Mouse (Mus musculus) myocyte (in vitro differentiated cells): ENCODE data around the gene Shisa9. TPM values are rescaled to one million over a fixed set of nuclear protein-coding genes. Genes with fewer than 3 reads are reported as not detected.

Experiments
- H3K27me3 ChIP-seq: one replicate; pipeline ENCODE4 v1.6.1; 2011; ENCODE audit not compliant: control insufficient read depth, insufficient read depth, insufficient read length
- H3K36me3 ChIP-seq: one replicate; pipeline ENCODE4 v1.6.1; 2011; ENCODE audit not compliant: control insufficient read depth, insufficient read depth
- H3K4me2 ChIP-seq: one replicate; pipeline ENCODE4 v1.6.1; 2011; ENCODE audit warnings: low read depth, control low read depth
- H3K4me3 ChIP-seq: one replicate; pipeline ENCODE4 v1.5.1; 2011; ENCODE audit warnings: mild to moderate bottlenecking, control low read depth, moderate library complexity
- H3K79me2 ChIP-seq: one replicate; pipeline ENCODE4 v1.6.1; 2011; ENCODE audit not compliant: control insufficient read depth, insufficient read depth
- H3ac ChIP-seq: one replicate; pipeline ENCODE4 v1.6.1; 2011; ENCODE audit not compliant: control insufficient read depth, insufficient read length
- CEBPB ChIP-seq: IDR thresholded peaks from 2 replicates; pipeline ENCODE4 v1.6.1; 2011; ENCODE audit warnings: mild to moderate bottlenecking, moderate library complexity; ENCODE audit not compliant: poor library complexity, insufficient read depth, severe bottlenecking
- E2F4 ChIP-seq: IDR thresholded peaks from one replicate; pipeline ENCODE4 v1.6.1; 2011; ENCODE audit warnings: mild to moderate bottlenecking, control low read depth, moderate library complexity; ENCODE audit not compliant: insufficient read depth
- MAX ChIP-seq: IDR thresholded peaks from one replicate; pipeline ENCODE4 v1.6.1; 2011; ENCODE audit warnings: low read depth, mild to moderate bottlenecking, control low read depth
- MYOD1 ChIP-seq, 3 experiments: IDR thresholded peaks; one replicate each; pipeline ENCODE4 v1.6.1; 2011; ENCODE audit warnings: control low read depth in 2 of 3, low read depth in 2 of 3, mild to moderate bottlenecking in 2 of 3, moderate library complexity in 1 of 3; ENCODE audit not compliant: insufficient read length in 2 of 3, control insufficient read depth in 1 of 3
- MYOG ChIP-seq, 3 experiments: IDR thresholded peaks; one replicate each; pipeline ENCODE4 v1.6.1; 2011; ENCODE audit warnings: control low read depth in 2 of 3, low read depth in 2 of 3, mild to moderate bottlenecking in 2 of 3; ENCODE audit not compliant: insufficient read length in 2 of 3, control insufficient read depth in 1 of 3, insufficient read depth in 1 of 3
- POLR2A ChIP-seq: IDR thresholded peaks from one replicate; pipeline ENCODE4 v1.6.1; 2011; ENCODE audit warnings: low read depth, mild to moderate bottlenecking, control low read depth, moderate library complexity; ENCODE audit not compliant: insufficient read length
- POLR2AphosphoS2 ChIP-seq: IDR thresholded peaks from one replicate; pipeline ENCODE4 v1.6.1; 2011; ENCODE audit warnings: low read depth, control low read depth; ENCODE audit not compliant: insufficient read length
- REST ChIP-seq: IDR thresholded peaks from one replicate; pipeline ENCODE4 v1.6.1; 2011; ENCODE audit warnings: mild to moderate bottlenecking, control low read depth, moderate library complexity; ENCODE audit not compliant: insufficient read depth, insufficient read length
- SRF ChIP-seq: IDR thresholded peaks from one replicate; pipeline ENCODE4 v1.6.1; 2011; ENCODE audit warnings: low read depth; ENCODE audit not compliant: control insufficient read depth, insufficient read length
- TCF12 ChIP-seq: IDR thresholded peaks from one replicate; pipeline ENCODE4 v1.6.1; 2011; ENCODE audit warnings: mild to moderate bottlenecking, control low read depth; ENCODE audit not compliant: poor library complexity, insufficient read depth, severe bottlenecking
- TCF3 ChIP-seq: IDR thresholded peaks from one replicate; pipeline ENCODE4 v1.6.1; 2011; ENCODE audit warnings: low read depth, control low read depth; ENCODE audit not compliant: insufficient read length
- USF1 ChIP-seq: IDR thresholded peaks from one replicate; pipeline ENCODE4 v1.6.1; 2011; ENCODE audit warnings: low read depth, mild to moderate bottlenecking, control low read depth, moderate library complexity
- polyA plus RNA-seq: library from polyadenylated mRNA; unstranded; fragments of >200 nt; fragmentation: generic; extraction: Trizol; gene quantifications from one replicate; pipeline ENCODE4 v1.2.1, GENCODE M21; 2012; ENCODE audit warnings: missing spikeins

Shisa9 gene
- polyA plus RNA-seq, 1 experiment: not detected

- no peak for TF ChIP-seq MYOD1 (IDR thresholded peaks at IDR 0.05; ENCODE audit: control insufficient read depth in 1 of 3, insufficient read length in 2 of 3, low read depth in 2 of 3)
- Histone ChIP-seq H3K4me3 (no peak overlapping the region), H3K27me3 (no peaks in the 10 kb centered on the region), H3K79me2 (no peaks in the 10 kb centered on the region), H3ac (no peak overlapping the region), H3K4me2 (no peak overlapping the region), H3K36me3 (no peaks in the 10 kb centered on the region)
Observed at GRCm38 (mm10) chr16:12218151-12218532, 234.2 kb downstream of the Shisa9 start.

DNA sequence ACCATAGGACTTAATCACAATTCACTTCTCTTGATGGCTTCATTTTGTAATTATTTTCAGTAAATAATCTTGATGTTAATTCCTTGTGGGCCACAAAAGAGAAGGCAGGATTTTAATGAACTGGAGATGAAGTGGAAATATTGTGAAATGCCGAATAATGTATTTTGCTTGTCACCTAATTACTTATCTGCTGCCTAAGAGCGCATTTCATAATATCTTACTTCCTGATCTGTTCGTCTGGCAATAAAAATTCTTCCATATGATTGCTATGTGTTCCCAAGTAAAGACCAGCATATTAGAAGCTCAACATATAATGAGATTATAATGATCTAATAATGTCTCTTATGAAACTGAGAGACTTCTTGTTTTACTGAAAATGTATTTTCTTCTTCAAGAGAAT, 235.9 kb downstream of the Shisa9 start:
- Histone ChIP-seq H3K36me3 (no peaks in the 10 kb centered on the region), H3K79me2 (no peaks in the 10 kb centered on the region), H3ac (no peak overlapping the region), H3K27me3 (no peaks in the 10 kb centered on the region), H3K4me3 (no peak overlapping the region), H3K4me2 (no peak overlapping the region)
- no peak for TF ChIP-seq REST
- TF ChIP-seq MYOG (IDR thresholded peaks at IDR 0.05; ENCODE audit: control insufficient read depth in 1 of 3, insufficient read depth in 1 of 3, insufficient read length in 2 of 3, low read depth in 2 of 3): no peak
- no peak for TF ChIP-seq TCF12
- TF ChIP-seq E2F4: no peak
- TF ChIP-seq POLR2AphosphoS2: no peak
- no peak for TF ChIP-seq MAX
- no peak for TF ChIP-seq USF1
- no peak for TF ChIP-seq SRF
- no peak for TF ChIP-seq CEBPB
- TF ChIP-seq POLR2A: no peak
- TF ChIP-seq MYOD1 (IDR thresholded peaks at IDR 0.05; ENCODE audit: control insufficient read depth in 1 of 3, insufficient read length in 2 of 3, low read depth in 2 of 3): no peak
- no peak for TF ChIP-seq TCF3

DNA sequence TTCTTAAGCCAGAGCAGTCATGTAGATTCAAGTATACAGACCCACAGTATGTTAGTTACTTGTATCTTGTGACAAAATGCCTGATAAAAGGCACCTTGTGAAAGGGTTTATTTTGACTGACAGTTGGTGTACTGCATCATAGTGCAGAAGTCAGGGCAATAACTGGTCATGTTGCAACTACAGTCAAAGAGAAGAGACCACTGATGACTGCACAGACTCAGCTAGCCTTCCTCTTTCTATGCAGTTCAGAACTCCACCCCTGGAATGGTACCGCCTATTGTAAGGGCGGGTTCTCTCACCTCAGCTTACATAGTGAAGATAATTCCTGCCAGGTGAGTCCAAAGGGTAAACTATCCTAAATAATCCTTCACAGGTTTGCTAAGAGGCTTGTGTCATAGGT, 239.6 kb downstream of the Shisa9 start:
- no peaks in the 10 kb centered on the region for H3K36me3 ChIP-seq
- H3ac ChIP-seq: no peak overlapping the region
- TF ChIP-seq MYOD1 (IDR thresholded peaks at IDR 0.05; ENCODE audit: control insufficient read depth in 1 of 3, insufficient read length in 2 of 3, low read depth in 2 of 3) (no peak), SRF (no peak), E2F4 (no peak), POLR2A (no peak), CEBPB (no peak), POLR2AphosphoS2 (no peak), TCF12 (no peak), USF1 (no peak), TCF3 (no peak), MYOG (IDR thresholded peaks at IDR 0.05; ENCODE audit: control insufficient read depth in 1 of 3, insufficient read depth in 1 of 3, insufficient read length in 2 of 3, low read depth in 2 of 3) (no peak)
- no peak overlapping the region for H3K4me2 ChIP-seq
- no peak overlapping the region for H3K4me3 ChIP-seq
- H3K79me2 ChIP-seq: no peaks in the 10 kb centered on the region
- H3K27me3 ChIP-seq: no peaks in the 10 kb centered on the region

- no peak overlapping the region for H3K4me2 ChIP-seq
- no peaks in the 10 kb centered on the region for H3K79me2 ChIP-seq
- no peaks in the 10 kb centered on the region for H3K27me3 ChIP-seq
- no peak overlapping the region for H3K4me3 ChIP-seq
- no peak for TF ChIP-seq TCF3
- H3K36me3 ChIP-seq: no peaks in the 10 kb centered on the region
- H3ac ChIP-seq: no peak overlapping the region
Observed at GRCm38 (mm10) chr16:12226937-12227336, 243.0 kb downstream of the Shisa9 start.

GRCm38 (mm10) chr16:12233288-12233687, 249.4 kb downstream of the Shisa9 start:
- TF ChIP-seq POLR2A: no peak
- no peak for TF ChIP-seq TCF12
- no peak for TF ChIP-seq USF1
- TF ChIP-seq CEBPB: no peak
- no peak for TF ChIP-seq MYOG (IDR thresholded peaks at IDR 0.05; ENCODE audit: control insufficient read depth in 1 of 3, insufficient read depth in 1 of 3, insufficient read length in 2 of 3, low read depth in 2 of 3)
- TF ChIP-seq MAX: no peak
- TF ChIP-seq SRF: no peak
- TF ChIP-seq POLR2AphosphoS2: no peak
- no peaks in the 10 kb centered on the region for H3K36me3 ChIP-seq
- H3K79me2 ChIP-seq: no peaks in the 10 kb centered on the region
- no peak overlapping the region for H3K4me2 ChIP-seq
- H3K4me3 ChIP-seq: no peak overlapping the region
- no peaks in the 10 kb centered on the region for H3K27me3 ChIP-seq
- no peak overlapping the region for H3ac ChIP-seq

GRCm38 (mm10) chr16:12234289-12234688, 250.4 kb downstream of the Shisa9 start:
- Histone ChIP-seq H3K36me3 (no peaks in the 10 kb centered on the region), H3ac (no peak overlapping the region), H3K27me3 (no peaks in the 10 kb centered on the region), H3K79me2 (no peaks in the 10 kb centered on the region), H3K4me2 (no peak overlapping the region), H3K4me3 (no peak overlapping the region)
- TF ChIP-seq SRF: no peak
- TF ChIP-seq USF1: no peak
- TF ChIP-seq TCF3: no peak
- no peak for TF ChIP-seq E2F4
- no peak for TF ChIP-seq CEBPB
- no peak for TF ChIP-seq MYOD1 (IDR thresholded peaks at IDR 0.05; ENCODE audit: control insufficient read depth in 1 of 3, insufficient read length in 2 of 3, low read depth in 2 of 3)
- TF ChIP-seq POLR2AphosphoS2: no peak
- TF ChIP-seq TCF12: no peak
- no peak for TF ChIP-seq REST
- TF ChIP-seq MYOG (IDR thresholded peaks at IDR 0.05; ENCODE audit: control insufficient read depth in 1 of 3, insufficient read depth in 1 of 3, insufficient read length in 2 of 3, low read depth in 2 of 3): no peak
- no peak for TF ChIP-seq POLR2A
- no peak for TF ChIP-seq MAX
